Mouse (Mus musculus): Measurements from ENCODE around the gene Cyp1a1. TPM values are rescaled to one million over a fixed set of nuclear protein-coding genes. Genes with fewer than 3 reads are reported as not detected.
"Not testable (repeated sequence)": the region's sequence is repeated elsewhere in the genome, so short reads cannot be mapped to it uniquely, and the experiment has no call there.

The Cyp1a1 gene
- polyA plus RNA-seq, 1 experiment, result not detected

DNA sequence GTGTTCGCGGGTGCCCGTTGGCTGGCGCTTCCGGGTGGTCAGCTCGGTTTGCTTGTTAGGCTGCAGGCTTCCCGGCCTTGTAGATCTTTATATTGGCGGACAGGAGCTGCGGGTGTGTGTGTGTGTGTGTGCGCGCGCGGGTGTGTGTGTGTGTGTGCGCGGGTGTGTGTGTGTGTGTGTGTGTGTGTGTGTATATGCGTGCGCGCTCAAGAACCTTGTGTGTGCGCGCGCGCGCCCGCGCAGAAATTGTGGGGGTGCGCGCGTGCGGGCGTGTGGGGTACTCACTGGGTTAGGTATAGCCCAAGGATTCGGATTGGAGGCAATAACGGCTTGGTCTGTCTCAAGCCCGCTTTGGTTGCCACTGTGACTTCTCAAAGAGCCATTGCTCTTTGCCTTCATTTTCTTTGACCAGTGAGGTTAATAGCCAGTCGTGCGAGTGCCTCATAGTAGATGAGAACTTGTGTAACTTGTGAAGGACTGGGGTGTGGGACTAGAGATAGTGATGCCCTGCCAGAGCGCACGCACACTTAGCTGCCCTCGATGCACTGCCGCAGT is 21.1 kb downstream of the Cyp1a1 start:
- Histone ChIP-seq H3K27me3 (ENCODE audit: control insufficient read depth) (no peaks in the 10 kb centered on the region), H3K9me3 (ENCODE audit: control insufficient read depth, low read length) (peaks cover 6% of the 10 kb centered on the region), H3K4me1 (ENCODE audit: control insufficient read depth) (peaks cover 23% of the 10 kb centered on the region), H3K4me3 (replicated peaks) (peak overlapping the region; percentile 92), H3K36me3 (ENCODE audit: control insufficient read depth) (peaks cover 20% of the 10 kb centered on the region)
- TF ChIP-seq GATA1 (IDR thresholded peaks at IDR 0.05; ENCODE audit: low read length) (no peak), TAL1 (IDR thresholded peaks at IDR 0.05; ENCODE audit: low read length) (no peak)

DNA sequence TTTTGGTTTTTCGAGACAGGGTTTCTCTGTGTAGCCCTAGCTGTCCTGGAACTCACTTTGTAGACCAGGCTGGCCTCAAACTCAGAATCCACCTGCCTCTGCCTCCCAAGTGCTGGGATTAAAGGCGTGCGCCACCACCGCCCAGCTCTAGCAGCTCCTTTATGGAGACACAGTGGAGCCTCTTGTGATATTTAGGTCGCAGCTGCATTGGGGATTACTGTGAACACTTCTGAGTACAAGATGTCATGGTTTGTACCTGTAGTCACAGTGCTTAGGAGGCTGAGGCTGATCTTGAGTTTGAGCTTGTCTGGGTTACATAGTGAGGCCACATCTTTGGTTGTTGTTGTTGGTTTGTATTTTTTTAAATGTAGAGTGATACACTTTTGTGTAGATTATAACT is 22.5 kb downstream of the Cyp1a1 start:
- peaks cover 23% of the 10 kb centered on the region for H3K4me1 ChIP-seq (ENCODE audit: control insufficient read depth)
- not testable (repeated sequence) for H3K4me3 ChIP-seq (replicated peaks); H3K9me3 ChIP-seq (ENCODE audit: control insufficient read depth, low read length); H3K27me3 ChIP-seq (ENCODE audit: control insufficient read depth)
- peaks cover 34% of the 10 kb centered on the region for H3K36me3 ChIP-seq (ENCODE audit: control insufficient read depth)

DNA sequence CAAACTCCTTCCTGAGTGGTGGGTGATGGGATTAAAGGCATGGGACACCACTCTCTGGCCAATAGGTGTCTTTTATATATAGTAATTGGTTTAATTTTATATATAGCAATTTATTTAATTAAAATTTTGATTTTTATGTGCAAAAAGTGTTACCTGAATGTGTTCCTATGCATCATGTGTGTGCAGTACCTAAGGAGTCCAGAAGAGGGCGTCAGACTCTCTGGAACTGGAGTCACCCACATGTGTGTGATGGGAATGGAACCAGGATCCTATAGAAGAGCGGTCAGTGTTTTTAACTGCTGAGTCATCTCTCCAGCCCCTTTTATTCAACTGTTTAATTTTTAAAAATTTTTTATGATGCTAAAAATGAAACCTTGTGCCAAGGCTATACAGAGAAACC is 24.5 kb downstream of the Cyp1a1 start:
- peaks cover 6% of the 10 kb centered on the region for H3K9me3 ChIP-seq (ENCODE audit: control insufficient read depth, low read length)
- H3K36me3 ChIP-seq (ENCODE audit: control insufficient read depth), result peaks cover 54% of the 10 kb centered on the region
- no peaks in the 10 kb centered on the region for H3K27me3 ChIP-seq (ENCODE audit: control insufficient read depth)
- no peak overlapping the region for H3K4me3 ChIP-seq (replicated peaks)
- peaks cover 23% of the 10 kb centered on the region for H3K4me1 ChIP-seq (ENCODE audit: control insufficient read depth)
- TF ChIP-seq TAL1 (IDR thresholded peaks at IDR 0.05; ENCODE audit: low read length), result no peak
- TF ChIP-seq GATA1 (IDR thresholded peaks at IDR 0.05; ENCODE audit: low read length), result no peak

DNA sequence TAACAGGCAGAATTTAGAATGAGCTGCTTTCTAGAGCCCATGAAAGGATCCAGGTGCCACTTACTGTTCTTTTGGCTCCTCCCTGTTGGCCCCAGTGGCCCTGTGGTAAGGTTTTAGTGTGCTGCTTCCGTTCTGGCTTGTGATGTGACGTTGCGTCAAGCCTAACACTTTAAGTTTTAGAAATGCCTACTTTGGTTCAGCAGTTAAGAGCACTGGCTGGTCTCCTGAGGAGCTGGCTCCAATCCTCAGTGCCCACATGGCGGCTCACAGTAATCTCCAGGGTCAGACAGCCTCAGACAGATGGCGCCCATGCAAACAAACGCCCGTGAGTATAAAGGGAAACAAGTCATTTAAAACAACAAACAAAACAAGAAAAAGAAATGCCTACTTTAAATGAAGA is 30.7 kb downstream of the Cyp1a1 start:
- H3K4me3 ChIP-seq (replicated peaks), result no peak overlapping the region
- TF ChIP-seq TAL1 (IDR thresholded peaks at IDR 0.05; ENCODE audit: low read length), result no peak
- TF ChIP-seq GATA1 (IDR thresholded peaks at IDR 0.05; ENCODE audit: low read length), result no peak
- no peaks in the 10 kb centered on the region for H3K27me3 ChIP-seq (ENCODE audit: control insufficient read depth)
- H3K36me3 ChIP-seq (ENCODE audit: control insufficient read depth), result peaks cover 87% of the 10 kb centered on the region
- H3K9me3 ChIP-seq (ENCODE audit: control insufficient read depth, low read length), result no peaks in the 10 kb centered on the region
- H3K4me1 ChIP-seq (ENCODE audit: control insufficient read depth), result no peaks in the 10 kb centered on the region

DNA sequence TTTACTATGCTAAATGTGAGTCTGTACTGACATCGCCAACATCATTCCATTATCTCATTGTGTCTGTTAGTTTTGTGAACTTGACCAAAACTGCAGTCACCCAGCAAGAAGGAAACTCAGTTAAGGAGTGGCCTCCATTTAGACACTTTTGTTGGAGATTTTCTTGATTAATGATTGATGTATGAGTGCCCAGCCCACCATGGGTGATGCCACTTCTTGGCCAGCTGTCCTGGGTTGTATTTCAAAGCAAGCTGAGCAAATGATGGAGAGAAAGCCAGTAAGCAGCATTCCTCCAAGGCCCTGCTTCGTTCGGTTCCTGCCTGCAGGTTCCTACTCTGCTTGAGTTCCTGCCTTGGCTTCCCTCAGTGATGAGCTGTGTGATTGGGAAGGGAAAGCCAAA is 33.0 kb downstream of the Cyp1a1 start:
- H3K4me1 ChIP-seq (ENCODE audit: control insufficient read depth), result no peaks in the 10 kb centered on the region
- TF ChIP-seq TAL1 (IDR thresholded peaks at IDR 0.05; ENCODE audit: low read length), result no peak
- no peak for TF ChIP-seq GATA1 (IDR thresholded peaks at IDR 0.05; ENCODE audit: low read length)
- H3K36me3 ChIP-seq (ENCODE audit: control insufficient read depth), result peaks cover 82% of the 10 kb centered on the region
- H3K27me3 ChIP-seq (ENCODE audit: control insufficient read depth), result no peaks in the 10 kb centered on the region
- no peaks in the 10 kb centered on the region for H3K9me3 ChIP-seq (ENCODE audit: control insufficient read depth, low read length)
- H3K4me3 ChIP-seq (replicated peaks), result no peak overlapping the region

DNA sequence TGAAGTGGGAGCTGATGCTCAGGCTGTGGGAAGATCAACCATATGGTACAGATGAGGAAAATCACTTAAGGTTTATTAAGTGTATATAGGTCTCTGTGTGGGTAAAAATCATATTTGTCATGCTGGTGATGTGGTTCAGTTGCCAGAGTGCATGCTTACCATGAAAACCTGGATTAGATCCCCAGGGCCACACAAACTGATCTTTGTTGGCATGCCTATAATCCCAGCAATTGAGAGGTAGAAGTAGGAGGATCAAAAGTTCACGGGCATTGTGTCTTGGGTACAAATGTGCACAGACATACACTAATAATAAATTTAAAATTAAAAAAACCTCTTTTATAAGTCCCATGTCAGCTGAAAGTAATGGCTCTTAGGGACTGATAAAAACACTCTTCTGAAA is 34.6 kb downstream of the Cyp1a1 start:
- Histone ChIP-seq H3K9me3 (ENCODE audit: control insufficient read depth, low read length) (no peaks in the 10 kb centered on the region), H3K36me3 (ENCODE audit: control insufficient read depth) (peaks cover 83% of the 10 kb centered on the region), H3K4me1 (ENCODE audit: control insufficient read depth) (no peaks in the 10 kb centered on the region), H3K27me3 (ENCODE audit: control insufficient read depth) (no peaks in the 10 kb centered on the region), H3K4me3 (replicated peaks) (no peak overlapping the region)
- TF ChIP-seq GATA1 (IDR thresholded peaks at IDR 0.05; ENCODE audit: low read length) (no peak), TAL1 (IDR thresholded peaks at IDR 0.05; ENCODE audit: low read length) (no peak)

DNA sequence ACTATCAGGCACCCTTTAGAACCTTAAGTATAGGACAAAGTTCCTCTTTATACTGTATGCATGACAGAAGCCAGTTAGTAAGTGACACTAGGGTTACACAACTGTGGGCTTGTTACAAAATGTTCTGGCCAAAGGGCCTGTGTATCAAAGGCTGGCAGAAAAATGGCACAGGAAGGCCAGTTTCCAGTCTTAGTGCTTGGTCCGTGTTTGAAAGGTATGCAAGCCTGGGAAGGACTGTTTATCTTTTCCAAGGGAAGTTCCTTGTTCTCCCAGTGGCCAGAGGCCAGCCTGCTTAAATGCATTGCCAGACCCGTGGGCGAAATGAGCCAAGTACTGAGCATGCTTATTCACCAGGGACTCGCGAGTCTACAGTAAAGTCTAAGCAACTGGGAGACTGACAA is 35.6 kb downstream of the Cyp1a1 start:
- no peaks in the 10 kb centered on the region for H3K27me3 ChIP-seq (ENCODE audit: control insufficient read depth)
- H3K9me3 ChIP-seq (ENCODE audit: control insufficient read depth, low read length), result no peaks in the 10 kb centered on the region
- H3K4me3 ChIP-seq (replicated peaks), result no peak overlapping the region
- TF ChIP-seq TAL1 (IDR thresholded peaks at IDR 0.05; ENCODE audit: low read length), result no peak
- no peak for TF ChIP-seq GATA1 (IDR thresholded peaks at IDR 0.05; ENCODE audit: low read length)
- no peaks in the 10 kb centered on the region for H3K4me1 ChIP-seq (ENCODE audit: control insufficient read depth)
- H3K36me3 ChIP-seq (ENCODE audit: control insufficient read depth), result peaks cover 84% of the 10 kb centered on the region

DNA sequence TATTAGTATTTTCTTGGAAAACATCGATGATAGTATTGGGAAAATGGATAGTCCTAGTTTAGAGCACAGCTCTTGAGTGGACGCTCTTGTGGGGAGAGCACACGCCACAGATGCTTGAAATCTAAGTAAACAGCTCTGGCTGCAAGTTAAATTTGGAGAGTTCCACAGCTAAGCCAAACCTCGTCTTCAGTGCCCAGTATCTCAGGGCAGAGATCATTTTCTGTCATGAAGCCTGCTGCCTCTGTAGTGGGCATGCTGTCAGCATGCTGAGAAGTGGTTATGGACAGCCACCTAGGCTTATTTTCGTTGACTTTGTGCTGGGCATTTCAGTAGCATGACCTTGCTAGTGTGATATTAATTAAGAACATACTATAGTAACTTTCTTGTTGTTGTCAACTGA is 36.1 kb downstream of the Cyp1a1 start:
- Histone ChIP-seq H3K4me1 (ENCODE audit: control insufficient read depth) (no peaks in the 10 kb centered on the region), H3K4me3 (replicated peaks) (no peak overlapping the region), H3K9me3 (ENCODE audit: control insufficient read depth, low read length) (no peaks in the 10 kb centered on the region), H3K27me3 (ENCODE audit: control insufficient read depth) (no peaks in the 10 kb centered on the region), H3K36me3 (ENCODE audit: control insufficient read depth) (peaks cover 80% of the 10 kb centered on the region)
- TF ChIP-seq TAL1 (IDR thresholded peaks at IDR 0.05; ENCODE audit: low read length) (no peak), GATA1 (IDR thresholded peaks at IDR 0.05; ENCODE audit: low read length) (no peak)

DNA sequence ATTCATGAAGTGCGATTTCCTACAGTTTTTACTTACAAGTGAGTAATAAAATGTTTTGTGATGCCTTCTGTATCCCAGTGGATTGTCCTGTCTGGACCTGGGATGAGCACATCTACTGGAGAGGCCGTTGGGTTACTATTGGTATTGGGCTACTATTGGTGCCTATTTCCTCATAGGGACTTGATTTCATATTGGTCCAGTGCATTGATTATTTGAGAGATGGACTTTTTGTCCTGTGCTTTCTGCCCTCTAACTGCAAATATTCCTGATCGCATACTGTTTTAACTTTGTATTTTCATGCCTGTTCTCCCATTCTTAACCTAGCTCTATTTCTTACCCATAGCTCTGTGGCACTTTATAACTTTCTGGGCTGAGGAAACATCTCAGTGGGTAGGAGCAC is 37.0 kb downstream of the Cyp1a1 start:
- Histone ChIP-seq H3K27me3 (ENCODE audit: control insufficient read depth) (no peaks in the 10 kb centered on the region), H3K9me3 (ENCODE audit: control insufficient read depth, low read length) (no peaks in the 10 kb centered on the region), H3K36me3 (ENCODE audit: control insufficient read depth) (peaks cover 80% of the 10 kb centered on the region), H3K4me1 (ENCODE audit: control insufficient read depth) (no peaks in the 10 kb centered on the region), H3K4me3 (replicated peaks) (no peak overlapping the region)
- no peak for TF ChIP-seq GATA1 (IDR thresholded peaks at IDR 0.05; ENCODE audit: low read length)
- TF ChIP-seq TAL1 (IDR thresholded peaks at IDR 0.05; ENCODE audit: low read length), result no peak

DNA sequence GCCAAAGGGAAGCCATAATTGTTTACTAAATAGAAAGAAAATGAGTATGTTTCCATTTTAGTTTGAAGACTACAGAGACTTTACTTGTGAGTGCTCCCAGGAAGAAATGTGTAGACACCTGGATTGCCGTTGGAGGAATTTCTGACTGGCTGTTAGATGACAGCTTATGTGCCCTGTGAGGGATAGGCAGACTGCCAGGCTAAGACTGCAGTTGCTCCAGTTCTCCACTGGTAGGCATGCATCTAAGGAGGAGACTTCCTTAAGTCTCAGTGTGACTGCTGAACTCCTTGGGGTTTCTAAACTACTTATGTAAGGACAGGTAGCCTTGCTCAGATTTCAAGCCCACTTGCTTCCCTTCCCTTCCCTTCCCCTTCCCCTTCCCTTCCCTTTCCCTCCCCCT is 40.6 kb downstream of the Cyp1a1 start:
- H3K36me3 ChIP-seq (ENCODE audit: control insufficient read depth), result peaks cover 81% of the 10 kb centered on the region
- TF ChIP-seq GATA1 (IDR thresholded peaks at IDR 0.05; ENCODE audit: low read length) (no peak), TAL1 (IDR thresholded peaks at IDR 0.05; ENCODE audit: low read length) (no peak)

More for the DNA sequence above, 40.6 kb downstream of the Cyp1a1 start:
- Histone ChIP-seq H3K4me1 (ENCODE audit: control insufficient read depth) (no peaks in the 10 kb centered on the region), H3K4me3 (replicated peaks) (no peak overlapping the region), H3K9me3 (ENCODE audit: control insufficient read depth, low read length) (no peaks in the 10 kb centered on the region), H3K27me3 (ENCODE audit: control insufficient read depth) (no peaks in the 10 kb centered on the region)
